Mouse (Mus musculus): ENCODE data around the gene Capn15. TPM values are rescaled to one million over a fixed set of nuclear protein-coding genes. Genes with fewer than 3 reads are reported as not detected.

Capn15 gene
- total and polyA plus RNA-seq, 3 experiments = 5.6 to 16.2 TPM; not detected in 1

GRCm38 (mm10) chr17:26011841-26012460 lies 26.4 kb upstream of the Capn15 start (continued):
- TF ChIP-seq MEF2A (IDR thresholded peaks at IDR 0.05; ENCODE audit: extremely low read depth, insufficient replicate concordance, low read depth, low read length, poor library complexity, severe bottlenecking) (no peak), ZC3H11A (IDR thresholded peaks at IDR 0.05; ENCODE audit: low read depth, low read length) (no peak), USF2 (IDR thresholded peaks at IDR 0.05; ENCODE audit: borderline replicate concordance in 1 of 2, insufficient read depth in 1 of 2, low read depth in 1 of 2, low read length in 2 of 2) (no peak), TCF12 (IDR thresholded peaks at IDR 0.05; ENCODE audit: low read depth, low read length) (peak; percentile 27; the same call in 1 of the 2 replicates), HCFC1 (IDR thresholded peaks at IDR 0.05; ENCODE audit: low read depth, low read length) (0 out of 2 replicates have a peak, but pooled peaks have one; percentile 21), SMC3 (IDR thresholded peaks at IDR 0.05; ENCODE audit: low read depth, low read length) (peak; percentile 80), RAD21 (IDR thresholded peaks at IDR 0.05; ENCODE audit: low read depth, low read length) (peak; percentile 49), MYC (IDR thresholded peaks at IDR 0.05; ENCODE audit: low read depth, low read length) (0 out of 2 replicates have a peak, but pooled peaks have one; percentile 50), EP300 (IDR thresholded peaks at IDR 0.05; ENCODE audit: low read depth in 1 of 2, low read length in 2 of 2) (peak in 1 of 2 experiments; percentile 49; a peak in 1 of 4 replicates), GATA1 (IDR thresholded peaks at IDR 0.05; ENCODE audit: low read depth, low read length) (0 out of 2 replicates have a peak, but pooled peaks have one; percentile 48), JUND (IDR thresholded peaks at IDR 0.05; ENCODE audit: low read depth, low read length) (no peak), TBP (IDR thresholded peaks at IDR 0.05; ENCODE audit: low read depth, low read length) (peak; percentile 57; the same call in 1 of the 2 replicates), MAX (IDR thresholded peaks at IDR 0.05; ENCODE audit: low read length) (peak; percentile 79; the same call in 1 of the 2 replicates), GABPA (IDR thresholded peaks at IDR 0.05; ENCODE audit: low read depth, low read length) (no peak), POLR2A (IDR thresholded peaks at IDR 0.05; ENCODE audit: control insufficient read depth in 1 of 2, insufficient read depth in 1 of 2, low read depth in 1 of 2, low read length in 2 of 2, poor library complexity in 1 of 2) (no peak), NELFE (IDR thresholded peaks at IDR 0.05; ENCODE audit: low read depth, low read length) (no peak), NRF1 (IDR thresholded peaks at IDR 0.05; ENCODE audit: insufficient read depth, low read depth, low read length, poor library complexity, severe bottlenecking) (no peak), SIN3A (IDR thresholded peaks at IDR 0.05; ENCODE audit: low read length) (peak; percentile 99), MAFK (IDR thresholded peaks at IDR 0.05; ENCODE audit: borderline replicate concordance, low read depth, low read length) (no peak), CTCF (IDR thresholded peaks at IDR 0.05 in 2 of 3, conservative IDR thresholded peaks at IDR 0.05 in 1 of 3; ENCODE audit: control insufficient read depth in 1 of 3, insufficient read depth in 1 of 3, low read depth in 2 of 3, low read length in 3 of 3, poor library complexity in 1 of 3, severe bottlenecking in 1 of 3) (peak; percentile 86 to 90 (median 88)), ZNF384 (IDR thresholded peaks at IDR 0.05; ENCODE audit: low read depth, low read length) (no peak)

- peak; percentile 89 for DNase-seq (ENCODE audit: low read depth, low spot score)
- H3K9ac ChIP-seq (ENCODE audit: control insufficient read depth, low read depth, low read length, poor library complexity, severe bottlenecking) = no peak overlapping the region
- H3K27ac ChIP-seq (ENCODE audit: control insufficient read depth, low read depth, low read length) = no peak overlapping the region
- peaks cover 4 to 31% of the 10 kb centered on the region in 2 experiments for H3K4me1 ChIP-seq (ENCODE audit: control insufficient read depth in 1 of 2, insufficient read depth in 2 of 2, low read length in 2 of 2)
- TF ChIP-seq CTCF (IDR thresholded peaks at IDR 0.05 in 2 of 3, conservative IDR thresholded peaks at IDR 0.05 in 1 of 3; ENCODE audit: control insufficient read depth in 1 of 3, insufficient read depth in 1 of 3, low read depth in 2 of 3, low read length in 3 of 3, poor library complexity in 1 of 3, severe bottlenecking in 1 of 3) = peak; percentile 76 to 99 (median 89)
- TF ChIP-seq KAT2A (conservative IDR thresholded peaks at IDR 0.05; ENCODE audit: low read depth, low read length) = no peak
- TF ChIP-seq RAD21 (IDR thresholded peaks at IDR 0.05; ENCODE audit: low read depth, low read length) = peak; percentile 42
- TF ChIP-seq ZC3H11A (IDR thresholded peaks at IDR 0.05; ENCODE audit: low read depth, low read length) = 0 out of 2 replicates have a peak, but pooled peaks have one; percentile 4
- no peak for TF ChIP-seq USF2 (IDR thresholded peaks at IDR 0.05; ENCODE audit: borderline replicate concordance in 1 of 2, insufficient read depth in 1 of 2, low read depth in 1 of 2, low read length in 2 of 2)
- 0 out of 2 replicates have a peak, but pooled peaks have one; percentile 20 for TF ChIP-seq SIN3A (IDR thresholded peaks at IDR 0.05; ENCODE audit: low read length)
- TF ChIP-seq SMC3 (IDR thresholded peaks at IDR 0.05; ENCODE audit: low read depth, low read length) = peak; percentile 65
- no peak for TF ChIP-seq E2F4 (IDR thresholded peaks at IDR 0.05; ENCODE audit: borderline replicate concordance, low read depth, low read length)
- 0 out of 2 replicates have a peak, but pooled peaks have one; percentile 6 for TF ChIP-seq GATA1 (IDR thresholded peaks at IDR 0.05; ENCODE audit: low read depth, low read length)
- no peak overlapping the region for H3K4me3 ChIP-seq (ENCODE audit: control insufficient read depth in 1 of 2, insufficient read depth in 1 of 2, low read depth in 2 of 2, low read length in 2 of 2)
- H3K36me3 ChIP-seq (ENCODE audit: control insufficient read depth in 1 of 2, insufficient read depth in 2 of 2, low read length in 2 of 2) = peaks cover 0 to 21% of the 10 kb centered on the region in 2 experiments; a peak in 2 of 4 replicates
- no peaks in the 10 kb centered on the region for H3K79me2 ChIP-seq (ENCODE audit: control insufficient read depth, insufficient read depth, low read length, poor library complexity)
- H3K9me3 ChIP-seq (replicated peaks; ENCODE audit: insufficient read depth, low read length) = no peaks in the 10 kb centered on the region
- no peaks in the 10 kb centered on the region for H3K27me3 ChIP-seq (ENCODE audit: control insufficient read depth in 1 of 2, insufficient read depth in 2 of 2, low read length in 2 of 2)
These were observed 23.9 kb upstream of the Capn15 start for GRCm38 (mm10) chr17:26009540-26009939.

Data from MEL (cell line).